Mouse (Mus musculus) thymus, adult 2 months (tissue): ENCODE data around the gene Mamdc4.

ENCODE experiments used
- CTCF ChIP-seq: fragments of 200-500 bp; IDR thresholded peaks from 2 replicates; pipeline ENCODE4 v1.5.1; 2012; ENCODE audit warnings: mild to moderate bottlenecking, control low read depth, low read length, moderate library complexity, borderline replicate concordance; ENCODE audit not compliant: control insufficient read depth, poor library complexity, insufficient read depth; ENCODE audit errors: extremely low read depth
- POLR2A ChIP-seq: fragments of 200-500 bp; IDR thresholded peaks from 2 replicates; pipeline ENCODE4 v1.6.1; 2012; ENCODE audit warnings: mild to moderate bottlenecking, low read length, control low read depth, moderate library complexity; ENCODE audit not compliant: control insufficient read depth, poor library complexity, insufficient read depth; ENCODE audit errors: extremely low read depth

GRCm38 (mm10) chr2:25617578-25617977 is 42.9 kb upstream of the Mamdc4 start, which contains the start of gene Ccdc183:
- TF ChIP-seq CTCF (no peak), POLR2A (no peak)
